Mouse (Mus musculus): ENCODE measurements at regions not wholly inside any gene's neighbourhood (a gene's known extent, or its start where the extent isn't known, plus 50 kb on each side); places are given as distances from the start of the nearest gene placed in this dataset.

DNA sequence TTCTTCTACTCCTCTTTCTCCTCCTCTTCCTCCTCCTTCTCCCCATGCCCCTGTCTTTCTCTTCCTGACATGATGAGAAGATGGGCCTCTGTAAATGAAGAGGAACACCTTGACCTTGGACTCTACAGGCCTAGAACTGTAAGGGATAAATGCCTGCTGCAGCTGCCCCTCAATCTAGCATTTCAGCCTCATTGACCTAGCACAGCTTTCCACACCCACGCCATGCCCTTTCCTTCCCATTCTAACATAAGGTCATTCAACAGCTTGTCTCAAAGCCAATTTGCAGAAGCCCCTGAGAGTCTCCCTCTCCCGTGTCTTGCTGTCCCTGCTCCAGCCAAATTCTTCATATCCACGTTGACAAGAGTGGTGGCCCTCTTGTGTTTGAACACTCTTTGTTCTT, 63.8 kb upstream of the Dscam start:
- no peak for DNase-seq (ENCODE audit: low spot score)

- no peak for DNase-seq (ENCODE audit: low spot score)
These were observed 69.1 kb upstream of the Dscam start for GRCm38 (mm10) chr16:97239626-97240025.

GRCm38 (mm10) chr16:97240085-97240484, 69.5 kb upstream of the Dscam start:
- DNase-seq (ENCODE audit: low spot score): no peak

GRCm38 (mm10) chr16:97240859-97241360, 70.4 kb upstream of the Dscam start:
- DNase-seq (ENCODE audit: low spot score): no peak

- DNase-seq (ENCODE audit: low spot score): no peak
These were observed 71.1 kb upstream of the Dscam start for GRCm38 (mm10) chr16:97241639-97242038.

DNA sequence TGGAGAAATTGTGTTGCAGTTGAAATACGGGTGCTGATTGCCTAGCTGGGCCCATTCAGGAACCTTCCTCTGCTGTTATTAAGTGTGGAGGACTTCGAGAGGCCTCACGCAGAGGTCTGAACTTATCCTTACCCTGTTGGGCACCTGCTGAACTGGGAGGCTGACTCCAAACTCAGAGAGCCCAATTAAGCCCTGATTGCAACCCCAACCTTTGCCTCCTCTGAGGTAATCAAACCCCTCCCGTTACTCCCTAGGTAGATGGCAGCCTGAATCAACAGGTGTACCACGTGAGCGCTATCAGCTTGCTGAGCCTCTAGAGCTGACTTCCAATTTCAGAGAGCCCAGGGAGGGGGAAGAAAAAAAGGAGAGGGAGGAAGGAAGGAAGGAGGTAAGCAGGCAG, 79.9 kb upstream of the Dscam start:
- no peak for DNase-seq (ENCODE audit: low spot score)

GRCm38 (mm10) chr16:97252551-97252950, 82.0 kb upstream of the Dscam start:
- DNase-seq (ENCODE audit: low spot score): no peak

- DNase-seq (ENCODE audit: low spot score): no peak
These were observed 82.6 kb upstream of the Dscam start for GRCm38 (mm10) chr16:97252997-97253635.

DNA sequence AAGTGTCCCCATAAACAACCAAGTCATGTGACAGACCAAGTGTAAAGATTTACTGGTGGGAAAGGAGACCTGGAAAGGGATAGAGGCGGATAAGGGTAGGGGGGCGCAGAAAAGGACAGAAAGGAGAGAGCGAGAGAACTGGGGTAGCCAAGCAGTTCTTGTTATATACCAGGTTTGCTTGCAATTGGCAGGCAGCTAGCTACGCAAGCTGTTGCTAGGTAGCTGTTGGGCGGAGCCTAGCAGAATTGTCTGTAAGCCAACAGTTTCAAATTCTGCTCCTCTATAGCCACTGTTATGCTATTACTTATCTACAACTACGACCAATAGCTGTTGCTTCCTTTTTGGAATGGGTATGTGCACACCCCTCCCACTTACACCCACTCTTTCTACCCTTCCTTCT, 88.3 kb upstream of the Dscam start:
- no peak for DNase-seq (ENCODE audit: low spot score)

- no peak for DNase-seq (ENCODE audit: low spot score)
These were observed 92.9 kb upstream of the Dscam start for GRCm38 (mm10) chr16:97263451-97263850.

GRCm38 (mm10) chr16:97270417-97271133, 86.0 kb upstream of the Bace2 start:
- DNase-seq (ENCODE audit: low spot score): no peak

DNA sequence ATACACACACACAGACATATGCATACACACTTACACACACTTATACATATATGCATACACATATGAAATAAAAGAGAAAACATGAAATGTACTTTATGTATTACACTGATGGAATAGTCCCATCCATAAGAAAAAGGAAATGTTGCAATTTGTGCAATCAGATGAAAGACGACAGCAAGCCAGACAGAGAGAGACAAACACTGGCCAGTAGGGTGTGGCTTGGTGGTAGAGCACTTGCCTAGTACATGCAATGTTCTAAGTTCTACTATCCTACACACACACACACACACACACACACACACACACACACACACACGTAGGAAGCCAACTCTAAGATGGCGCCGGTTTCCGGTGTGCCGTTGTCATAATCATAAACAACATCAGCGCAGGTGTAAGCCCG, 85.3 kb upstream of the Bace2 start:
- no peak for DNase-seq (ENCODE audit: low spot score)

DNA sequence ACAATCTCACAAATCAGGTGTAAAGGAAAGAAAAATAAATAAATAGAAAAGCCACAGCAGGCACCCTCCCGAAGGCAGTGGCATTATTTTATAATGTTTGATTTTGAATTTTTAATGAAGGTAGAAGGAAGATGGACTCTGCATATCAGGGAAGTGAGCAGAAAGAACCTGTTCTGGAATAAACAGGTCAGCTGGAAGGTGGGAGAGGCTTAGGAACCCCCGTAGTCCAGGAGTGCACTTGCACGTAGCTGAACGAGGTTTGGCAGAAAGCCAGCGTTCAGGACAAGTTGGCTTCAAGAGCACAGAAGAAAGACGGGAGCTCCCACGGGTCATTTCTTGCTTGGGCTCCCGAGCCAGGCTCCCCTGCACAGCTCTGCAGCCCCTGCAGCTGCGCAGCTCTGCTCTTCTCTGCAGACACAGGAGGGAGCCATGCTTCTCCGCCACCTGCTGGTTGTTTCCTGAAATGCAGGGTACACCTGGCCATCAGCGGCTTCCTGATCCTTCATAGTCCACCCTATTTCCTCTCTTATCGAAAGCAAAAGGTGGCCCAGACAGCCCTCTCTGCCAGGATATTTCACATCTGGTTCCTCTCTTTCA, 84.4 kb upstream of the Bace2 start:
- DNase-seq (ENCODE audit: low spot score): peak; percentile 63

GRCm38 (mm10) chr16:97278913-97279312, 77.6 kb upstream of the Bace2 start:
- DNase-seq (ENCODE audit: low spot score): no peak

GRCm38 (mm10) chr16:97281615-97282110, 74.9 kb upstream of the Bace2 start:
- no peak for DNase-seq (ENCODE audit: low spot score)

DNA sequence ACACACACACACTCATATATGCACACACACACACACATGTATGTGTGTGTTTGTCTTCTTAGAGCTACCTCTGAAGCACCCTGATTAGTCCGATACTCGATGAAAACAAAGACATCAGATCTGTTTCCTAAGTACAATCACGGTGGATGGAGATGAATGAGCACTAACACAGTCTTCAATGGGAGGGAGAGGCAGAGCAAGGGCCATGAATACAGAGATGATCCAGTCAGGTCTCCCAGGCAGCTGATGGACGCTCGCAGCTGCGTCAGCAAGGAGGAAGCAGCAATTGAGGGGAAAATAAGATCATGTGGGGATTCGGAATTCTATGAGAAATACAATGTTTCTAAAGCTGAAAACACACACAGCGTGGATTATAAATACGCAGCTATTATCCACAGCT, 73.6 kb upstream of the Bace2 start:
- no peak for DNase-seq (ENCODE audit: low spot score)

DNA sequence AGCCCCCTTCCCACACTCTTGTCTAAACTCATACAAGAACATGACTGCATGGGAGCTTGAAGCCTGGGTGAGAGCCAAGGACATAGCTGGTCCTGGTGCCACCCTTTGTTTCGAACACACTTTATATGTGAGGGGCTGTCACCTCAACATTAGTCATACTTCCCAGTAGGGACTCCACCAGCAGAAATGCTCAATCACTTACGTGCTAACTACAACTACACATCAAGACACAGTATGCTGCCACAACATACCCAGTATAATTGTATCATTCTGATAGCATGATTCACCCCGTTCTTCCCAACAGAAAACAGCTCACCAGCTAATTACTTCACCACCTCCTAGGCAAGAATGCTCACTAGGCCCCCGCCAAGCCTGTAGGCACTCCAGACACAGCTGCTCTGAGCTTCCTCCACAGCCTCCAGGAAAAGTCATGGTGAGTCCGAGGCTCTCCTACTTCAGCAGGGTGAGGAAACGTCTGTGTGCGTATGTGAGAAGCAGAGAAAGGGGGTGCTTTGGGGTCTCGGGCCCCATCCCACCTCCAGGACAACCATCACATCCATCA, 70.6 kb upstream of the Bace2 start:
- no peak for DNase-seq (ENCODE audit: low spot score)

- no peak for DNase-seq (ENCODE audit: low spot score)
These were observed 69.8 kb upstream of the Bace2 start for GRCm38 (mm10) chr16:97286717-97287116.

DNA sequence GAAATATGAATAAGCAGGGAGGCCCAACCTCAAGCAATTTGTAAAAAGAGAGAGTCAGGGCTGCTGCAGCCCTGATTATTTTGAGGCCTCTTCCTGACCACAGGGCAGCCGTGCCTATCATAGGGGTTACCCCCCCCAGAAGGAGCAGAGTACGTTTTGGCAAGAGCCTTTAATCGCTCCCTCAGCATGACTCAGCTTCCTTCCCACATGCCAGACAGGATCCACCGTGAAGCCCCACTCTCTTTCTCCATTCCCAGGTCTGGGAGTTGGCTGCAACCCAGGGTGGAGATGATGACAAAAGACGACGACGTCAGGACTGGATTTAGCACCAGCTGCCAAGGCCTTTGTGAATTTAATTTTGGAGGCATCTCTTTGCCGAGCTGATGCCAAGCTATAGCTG, 67.9 kb upstream of the Bace2 start:
- no peak for DNase-seq (ENCODE audit: low spot score)

DNA sequence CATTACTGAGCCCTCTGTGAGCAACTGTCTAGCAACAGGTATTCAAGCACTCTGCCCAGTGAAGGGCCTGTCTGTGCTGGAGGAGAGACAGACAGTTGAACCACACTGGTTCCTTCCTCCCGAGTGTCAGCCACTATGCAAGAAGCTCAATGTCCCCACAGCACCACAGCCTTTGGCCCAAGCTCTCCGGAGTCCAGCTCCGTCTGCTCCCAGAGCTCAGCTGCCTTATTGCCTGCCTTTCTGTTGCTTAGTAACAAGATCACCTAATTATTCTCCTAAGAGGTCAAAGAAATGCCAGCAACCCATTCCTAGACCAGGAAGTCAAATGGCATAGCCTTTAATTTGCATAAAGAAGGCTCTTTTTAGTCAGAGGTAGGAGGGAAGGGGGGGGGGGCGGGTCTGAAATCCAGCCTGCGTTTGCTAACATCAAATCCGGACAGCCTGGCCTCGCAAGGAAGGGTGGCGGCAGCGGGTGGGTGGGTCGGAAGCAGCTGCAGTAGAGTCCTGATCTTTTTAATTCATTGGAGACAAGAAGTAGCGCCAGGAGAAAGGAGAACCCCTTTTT, 64.0 kb upstream of the Bace2 start:
- no peak for DNase-seq (ENCODE audit: low spot score)

DNA sequence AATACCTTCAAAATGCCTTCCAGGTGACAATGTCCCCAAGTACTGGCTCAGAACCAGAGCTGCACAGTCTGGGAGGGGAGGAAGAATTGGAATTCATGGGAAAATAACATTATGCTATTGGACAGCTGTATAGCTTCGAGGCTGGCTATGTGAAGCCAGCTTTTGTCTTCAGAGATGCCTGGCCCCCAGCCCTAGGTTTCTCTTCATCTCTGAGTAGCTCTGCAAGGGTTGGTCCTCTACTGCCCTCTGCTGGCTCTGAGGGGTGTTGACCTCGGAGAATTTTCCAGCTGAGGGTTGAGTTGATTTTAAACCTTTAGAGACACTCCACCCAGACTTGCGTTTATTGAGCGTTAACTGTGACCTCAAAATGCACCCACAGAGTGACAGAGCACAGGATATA, 63.3 kb upstream of the Bace2 start:
- peak; percentile 48 for DNase-seq (ENCODE audit: low spot score)

DNA sequence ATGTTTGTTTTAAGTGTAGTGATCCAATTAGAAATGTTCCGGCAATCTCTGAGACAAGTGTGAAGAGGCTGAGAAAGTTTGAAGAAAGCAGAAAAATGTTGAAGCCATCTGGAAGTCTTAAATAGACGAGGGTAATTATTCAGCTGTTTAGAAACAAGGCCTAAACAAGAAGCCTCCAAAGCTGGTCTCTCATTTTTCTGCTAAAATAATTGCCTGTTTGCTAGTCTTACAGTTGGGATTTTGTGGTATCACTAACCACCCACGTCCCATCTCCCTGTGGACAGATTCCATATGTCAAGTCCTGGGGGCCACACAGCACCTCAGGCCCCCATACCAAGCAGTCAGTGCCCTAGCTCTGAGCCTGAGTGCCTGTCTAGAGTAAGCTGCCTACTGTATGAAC, 59.4 kb upstream of the Bace2 start:
- no peak for DNase-seq (ENCODE audit: low spot score)

Measured in ovary, postnatal 36 days (tissue).